Mouse (Mus musculus) naive thymus-derived CD4-positive, alpha-beta T cell, adult 2 months (primary cell): ENCODE measurements around the gene Adat3.
A peak's percentile ranks its signal among the peaks of the same experiment; 100 is the strongest.

Experiments used
- DNase-seq: peaks from one replicate; pipeline ENCODE4 v3.0.0-alpha.2; 2011; ENCODE audit warnings: low read depth

The Adat3 gene

GRCm38 (mm10) chr10:80602698-80603325, at the start of gene Adat3, which contains the start of gene Scamp4:
Gene Adat3 (plus strand): TSS chr10:80602880.
Gene Scamp4 (plus strand): TSS chr10:80602872.
- DNase-seq: peak; percentile 98

GRCm38 (mm10) chr10:80553575-80553974, 49.1 kb upstream of the Adat3 start:
- no peak for DNase-seq

GRCm38 (mm10) chr10:80553997-80554396, 48.7 kb upstream of the Adat3 start:
- DNase-seq: no peak

- DNase-seq: peak; percentile 74
These were observed 45.2 kb upstream of the Adat3 start for GRCm38 (mm10) chr10:80557346-80557965.

GRCm38 (mm10) chr10:80559431-80559830, 43.2 kb upstream of the Adat3 start:
- no peak for DNase-seq

GRCm38 (mm10) chr10:80560621-80561020, 42.1 kb upstream of the Adat3 start:
- no peak for DNase-seq

- DNase-seq: peak; percentile 97
These were observed 41.4 kb upstream of the Adat3 start, which contains the start of gene Rexo1 for GRCm38 (mm10) chr10:80561116-80561944. Gene Rexo1 (minus strand): TSS chr10:80561560.

- DNase-seq: peak; percentile 93
These were observed 36.1 kb upstream of the Adat3 start for GRCm38 (mm10) chr10:80566375-80567092.

GRCm38 (mm10) chr10:80568876-80569275, 33.8 kb upstream of the Adat3 start:
- no peak for DNase-seq

- no peak for DNase-seq
These were observed 33.0 kb upstream of the Adat3 start for GRCm38 (mm10) chr10:80569664-80570066.

- no peak for DNase-seq
These were observed 32.3 kb upstream of the Adat3 start for GRCm38 (mm10) chr10:80570419-80570818.

- DNase-seq: no peak
These were observed 31.5 kb upstream of the Adat3 start for GRCm38 (mm10) chr10:80570871-80571836.

GRCm38 (mm10) chr10:80572477-80572876, 30.2 kb upstream of the Adat3 start:
- no peak for DNase-seq

- no peak for DNase-seq
These were observed 28.7 kb upstream of the Adat3 start for GRCm38 (mm10) chr10:80573944-80574343.

GRCm38 (mm10) chr10:80574896-80575295, 27.8 kb upstream of the Adat3 start:
- DNase-seq: no peak

GRCm38 (mm10) chr10:80575925-80576324, 26.8 kb upstream of the Adat3 start:
- DNase-seq: no peak

- peak; percentile 78 for DNase-seq
These were observed 26.1 kb upstream of the Adat3 start for GRCm38 (mm10) chr10:80576351-80577194.

GRCm38 (mm10) chr10:80577195-80578130, 25.2 kb upstream of the Adat3 start, which contains the start of gene Klf16:
Gene Klf16 (minus strand): TSS chr10:80577321.
- DNase-seq: peak; percentile 99
